Mouse (Mus musculus) heart, embryonic 15.5 days (tissue): Measurements from ENCODE around the gene Sox6. TPM values are rescaled to one million over a fixed set of nuclear protein-coding genes. Genes with fewer than 3 reads are reported as not detected.

Experiments
- ATAC-seq: fragments of 200-750 bp; cut with Nextera tagmentation; replicated peaks from 2 replicates; pipeline ENCODE4 v1.8.0; 2017; ENCODE audit warnings: low read depth, moderate TSS enrichment; ENCODE audit not compliant: insufficient number of reproducible peaks, insufficient read depth, low FRiP score
- H3K27ac ChIP-seq: fragments of 300-500 bp; sonication (generic); 2 replicates; pipeline ENCODE4 v1.5.1; 2015; ENCODE audit warnings: mild to moderate bottlenecking, inconsistent platforms
- H3K27me3 ChIP-seq: fragments of 300-500 bp; sonication (generic); 2 replicates; pipeline ENCODE4 v1.6.1; 2015; ENCODE audit warnings: inconsistent platforms
- H3K36me3 ChIP-seq: fragments of 300-500 bp; sonication (generic); 2 replicates; pipeline ENCODE4 v1.6.1; 2015; ENCODE audit warnings: mild to moderate bottlenecking, inconsistent platforms
- H3K4me1 ChIP-seq: fragments of 300-500 bp; sonication (generic); replicated peaks from 2 replicates; pipeline ENCODE4 v1.6.1; 2015; ENCODE audit warnings: inconsistent platforms
- H3K4me2 ChIP-seq: fragments of 300-500 bp; sonication (generic); 2 replicates; pipeline ENCODE4 v1.6.1; 2015; ENCODE audit warnings: inconsistent platforms, mild to moderate bottlenecking, moderate library complexity
- H3K4me3 ChIP-seq: fragments of 300-500 bp; sonication (generic); 2 replicates; pipeline ENCODE4 v1.5.1; 2015; ENCODE audit warnings: mild to moderate bottlenecking, inconsistent platforms
- H3K9ac ChIP-seq: fragments of 300-500 bp; sonication (generic); 2 replicates; pipeline ENCODE4 v1.6.1; 2015; ENCODE audit warnings: mild to moderate bottlenecking, inconsistent platforms
- H3K9me3 ChIP-seq: fragments of 300-500 bp; sonication (generic); replicated peaks from 2 replicates; pipeline ENCODE4 v1.6.1; 2016; ENCODE audit warnings: inconsistent platforms
- WGBS: fragments of 180-500 bp; shearing (Covaris S2); methylation state at CpG from one replicate; pipeline ENCODE4 v1.1.7; 2015; ENCODE audit warnings: mixed read lengths; 5-methylcytosine and 5-hydroxymethylcytosine counted together
- polyA plus RNA-seq: library from polyadenylated mRNA; unstranded; fragments of >200 nt; fragmentation: Nextera tagmentation; extraction: Ambion mirVana; gene quantifications from 2 replicates; pipeline ENCODE4 v1.2.1, GENCODE M21; 2015

Sox6 gene
- polyA plus RNA-seq, 1 experiment from 2014 or later = 31.1 TPM

- WGBS = under 1% methylated on average over 52 of the region's 54 CpGs
- Histone ChIP-seq H3K9me3 (no peaks in the 10 kb centered on the region), H3K27me3 (peaks cover 21% of the 10 kb centered on the region), H3K4me2 (peak overlapping the region; percentile 94), H3K36me3 (no peaks in the 10 kb centered on the region), H3K4me1 (peaks cover 12% of the 10 kb centered on the region), H3K9ac (peak overlapping the region; percentile 76), H3K4me3 (peak overlapping the region; percentile 71), H3K27ac (peak overlapping the region; percentile 96)
- ATAC-seq = peak; percentile 42
Observed at GRCm38 (mm10) chr7:116033371-116034241, 5.0 kb downstream of the Sox6 start.

- Histone ChIP-seq H3K4me3 (peak overlapping the region; percentile 71), H3K36me3 (no peaks in the 10 kb centered on the region), H3K4me2 (peak overlapping the region; percentile 94), H3K4me1 (peaks cover 6% of the 10 kb centered on the region; the same call in 1 of the 2 replicates), H3K27ac (peak overlapping the region; percentile 96), H3K9me3 (no peaks in the 10 kb centered on the region), H3K27me3 (peaks cover 21% of the 10 kb centered on the region), H3K9ac (peak overlapping the region; percentile 81)
- no peak; the same call in 1 of the 2 replicates for ATAC-seq
- under 1% methylated on average over 11 of the region's 11 CpGs for whole genome bisulfite sequencing
Observed at GRCm38 (mm10) chr7:116032596-116033307, 5.8 kb downstream of the Sox6 start.

- Histone ChIP-seq H3K9me3 (no peaks in the 10 kb centered on the region), H3K4me2 (peak overlapping the region; percentile 94), H3K27me3 (peaks cover 15% of the 10 kb centered on the region), H3K4me3 (peak overlapping the region; percentile 71), H3K4me1 (peaks cover 6% of the 10 kb centered on the region), H3K9ac (peak overlapping the region; percentile 81), H3K27ac (peak overlapping the region; percentile 96), H3K36me3 (no peaks in the 10 kb centered on the region)
- peak; percentile 9; the same call in 1 of the 2 replicates for ATAC-seq
- under 1% methylated on average over 65 of the region's 65 CpGs for WGBS
Observed at GRCm38 (mm10) chr7:116031718-116032595, 6.6 kb downstream of the Sox6 start.

GRCm38 (mm10) chr7:116031388-116031717 lies 7.2 kb downstream of the Sox6 start:
- H3K27me3 ChIP-seq = peaks cover 9% of the 10 kb centered on the region
- no peaks in the 10 kb centered on the region for H3K9me3 ChIP-seq
- H3K9ac ChIP-seq = peak overlapping the region; percentile 81
- peak overlapping the region; percentile 94 for H3K4me2 ChIP-seq
- peak; percentile 1; the same call in 1 of the 2 replicates for ATAC-seq
- peaks cover 6% of the 10 kb centered on the region for H3K4me1 ChIP-seq
- peak overlapping the region; percentile 96 for H3K27ac ChIP-seq
- peak overlapping the region; percentile 71 for H3K4me3 ChIP-seq
- WGBS = 1% methylated on average over 14 of the region's 14 CpGs
- no peaks in the 10 kb centered on the region for H3K36me3 ChIP-seq

GRCm38 (mm10) chr7:116030597-116031387 lies 7.8 kb downstream of the Sox6 start:
- Histone ChIP-seq H3K4me3 (peak overlapping the region; percentile 71), H3K27ac (peak overlapping the region; percentile 96), H3K4me2 (peak overlapping the region; percentile 94), H3K36me3 (no peaks in the 10 kb centered on the region), H3K27me3 (peaks cover 3% of the 10 kb centered on the region), H3K9ac (peak overlapping the region; percentile 81), H3K4me1 (peaks cover 6% of the 10 kb centered on the region), H3K9me3 (no peaks in the 10 kb centered on the region)
- ATAC-seq = peak; percentile 59
- 14% methylated on average over 26 of the region's 26 CpGs for WGBS

- WGBS = 35% methylated on average over 3 of the region's 3 CpGs
- H3K9ac ChIP-seq = peak overlapping the region; percentile 81
Observed at GRCm38 (mm10) chr7:116029991-116030390, 8.6 kb downstream of the Sox6 start.

GRCm38 (mm10) chr7:116002726-116003125 lies 35.9 kb downstream of the Sox6 start:
- Histone ChIP-seq H3K9ac (no peak overlapping the region), H3K9me3 (no peaks in the 10 kb centered on the region), H3K27me3 (no peaks in the 10 kb centered on the region), H3K4me2 (no peak overlapping the region), H3K27ac (no peak overlapping the region), H3K4me1 (0 out of 2 replicates have a peak, but pooled peaks cover 1% of the 10 kb centered on the region), H3K36me3 (no peaks in the 10 kb centered on the region), H3K4me3 (no peak overlapping the region)
- no peak for ATAC-seq
- WGBS = 89% methylated on average over 4 of the region's 4 CpGs

More at GRCm38 (mm10) chr7:116029991-116030390, 8.6 kb downstream of the Sox6 start:
- H3K27ac ChIP-seq = peak overlapping the region; percentile 96
- no peaks in the 10 kb centered on the region for H3K9me3 ChIP-seq
- H3K4me3 ChIP-seq = peak overlapping the region; percentile 71
- peak overlapping the region; percentile 94 for H3K4me2 ChIP-seq
- no peaks in the 10 kb centered on the region for H3K36me3 ChIP-seq
- no peak for ATAC-seq
- no peaks in the 10 kb centered on the region for H3K27me3 ChIP-seq
- H3K4me1 ChIP-seq = peaks cover 6% of the 10 kb centered on the region

- H3K9me3 ChIP-seq = no peaks in the 10 kb centered on the region
- H3K27me3 ChIP-seq = no peaks in the 10 kb centered on the region
- H3K4me3 ChIP-seq = no peak overlapping the region
- no peak overlapping the region for H3K27ac ChIP-seq
- no peaks in the 10 kb centered on the region for H3K36me3 ChIP-seq
- ATAC-seq = no peak
- H3K4me2 ChIP-seq = no peak overlapping the region
- H3K9ac ChIP-seq = no peak overlapping the region
- H3K4me1 ChIP-seq = 0 out of 2 replicates have a peak, but pooled peaks cover 3% of the 10 kb centered on the region
- 82% methylated on average over 2 of the region's 2 CpGs for WGBS
Observed at GRCm38 (mm10) chr7:115988109-115988779, 50.4 kb downstream of the Sox6 start.

GRCm38 (mm10) chr7:115985716-115986115 lies 52.9 kb downstream of the Sox6 start:
- no peaks in the 10 kb centered on the region for H3K36me3 ChIP-seq
- H3K9ac ChIP-seq = no peak overlapping the region
- no peak overlapping the region for H3K4me3 ChIP-seq
- H3K27ac ChIP-seq = no peak overlapping the region
- H3K9me3 ChIP-seq = no peaks in the 10 kb centered on the region
- 74% methylated on average over 6 of the region's 6 CpGs for WGBS
- ATAC-seq = no peak
- H3K4me1 ChIP-seq = no peaks in the 10 kb centered on the region
- H3K4me2 ChIP-seq = no peak overlapping the region
- no peaks in the 10 kb centered on the region for H3K27me3 ChIP-seq

GRCm38 (mm10) chr7:115984076-115984475 lies 54.5 kb downstream of the Sox6 start:
- Histone ChIP-seq H3K4me3 (no peak overlapping the region), H3K4me1 (0 out of 2 replicates have a peak, but pooled peaks cover 2% of the 10 kb centered on the region), H3K27ac (no peak overlapping the region), H3K4me2 (no peak overlapping the region), H3K36me3 (no peaks in the 10 kb centered on the region), H3K9ac (no peak overlapping the region), H3K9me3 (no peaks in the 10 kb centered on the region), H3K27me3 (no peaks in the 10 kb centered on the region)
- ATAC-seq = no peak
- 91% methylated on average over 3 of the region's 3 CpGs for WGBS
